Mouse (Mus musculus) thymus, postnatal 36 days (tissue): ENCODE measurements around the gene Sft2d2.
A peak's percentile ranks its signal among the peaks of the same experiment; 100 is the strongest.

Experiments used
- DNase-seq, 2 experiments: peaks; one replicate each; pipeline ENCODE4 v3.0.0; 2022; ENCODE audit warnings: mixed read lengths in 2 of 2

Sft2d2 gene

DNA sequence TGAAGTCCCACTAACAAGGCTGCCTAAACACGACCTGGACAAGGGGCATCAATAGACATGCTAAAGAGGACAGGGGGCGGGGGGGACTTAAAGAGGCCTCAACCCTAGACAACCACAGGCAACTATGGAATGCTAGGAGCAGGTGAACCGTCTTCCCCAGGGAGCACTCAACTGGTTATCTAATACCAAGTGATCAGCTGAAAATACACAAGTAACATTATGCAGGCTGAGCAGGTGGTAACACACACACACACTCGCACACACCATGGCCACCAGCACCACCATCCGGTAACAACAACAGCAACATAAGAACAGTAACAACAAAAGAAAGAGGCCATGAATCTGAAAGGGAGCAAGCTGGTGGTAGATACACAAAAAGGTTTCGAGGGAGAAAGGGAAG is 4.2 kb downstream of the Sft2d2 start:
- no peak for DNase-seq

DNA sequence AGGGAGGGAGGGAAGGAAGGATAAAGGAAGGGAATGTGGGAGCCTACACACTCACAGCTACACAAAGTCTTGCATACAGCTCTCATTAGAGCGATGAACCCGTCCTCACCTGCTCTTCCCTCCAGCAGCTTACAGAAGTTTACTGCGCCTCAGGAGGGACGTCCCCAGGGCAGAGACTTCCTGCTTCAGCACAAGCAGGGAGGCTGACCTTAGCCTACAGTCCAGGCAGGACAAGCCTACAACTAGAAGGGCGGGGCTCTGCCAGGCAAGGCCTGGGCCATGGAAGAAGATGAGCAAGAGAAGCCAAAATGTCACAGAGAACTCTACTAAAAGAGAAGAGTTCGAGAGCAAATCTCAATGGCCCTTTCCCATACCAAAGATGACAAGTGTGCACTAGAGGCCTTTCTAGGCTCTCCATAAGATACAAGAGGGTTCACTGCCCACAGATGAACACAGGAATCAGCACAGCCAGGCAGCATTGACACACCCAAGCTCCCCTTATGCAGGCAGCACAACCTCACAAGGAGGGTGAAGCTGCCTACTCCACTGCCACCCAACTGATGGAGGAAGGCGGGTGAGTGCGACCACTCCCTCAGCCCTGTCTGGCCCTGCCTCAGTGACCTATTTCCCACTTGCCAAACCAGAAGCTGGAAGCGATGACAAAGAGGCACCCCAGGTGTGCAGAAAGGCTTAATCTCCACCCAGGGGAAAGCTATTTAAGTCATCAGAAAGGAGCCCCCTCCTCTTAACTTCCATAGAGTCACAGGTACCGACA is 5.2 kb downstream of the Sft2d2 start:
- DNase-seq, result peak in 1 of 2 experiments; percentile 56

DNA sequence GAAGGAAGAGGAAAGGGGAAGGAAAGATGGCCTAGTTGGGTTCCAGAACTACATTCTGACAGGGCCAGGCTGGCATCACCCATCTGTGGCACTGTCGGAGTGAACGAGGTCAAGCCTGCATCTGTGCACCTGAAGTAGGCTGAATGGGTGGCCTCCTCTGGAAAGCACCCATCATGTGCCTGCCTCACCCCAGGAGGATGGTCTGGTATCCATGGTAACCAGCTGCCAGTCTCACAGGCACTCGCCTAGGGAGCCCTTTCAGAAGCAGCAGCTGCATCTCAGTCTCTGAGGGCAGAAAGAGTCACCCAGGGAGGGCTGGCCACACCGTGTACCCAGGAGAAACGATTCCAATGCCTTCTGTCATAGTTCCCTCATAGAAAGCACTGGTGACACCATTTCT is 6.9 kb downstream of the Sft2d2 start:
- DNase-seq, result peak in 1 of 2 experiments; percentile 48

DNA sequence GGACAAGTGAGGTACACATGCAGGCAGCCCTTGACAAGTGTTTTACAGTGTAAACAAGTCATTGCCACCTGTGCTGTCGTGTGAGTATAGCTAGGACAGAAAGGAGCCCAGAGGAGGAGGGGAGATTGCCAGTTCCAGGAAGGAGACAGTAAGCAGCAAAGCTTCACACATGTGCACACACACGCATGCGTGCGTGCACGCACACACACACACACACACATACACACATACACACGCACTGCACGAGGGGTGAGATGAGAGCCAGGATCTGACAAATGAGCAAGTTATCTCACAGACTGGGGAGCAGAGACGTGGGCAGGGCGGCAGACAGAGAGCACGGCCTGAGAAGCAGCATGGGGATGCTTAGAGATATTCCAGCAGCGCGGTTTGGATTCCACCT is 7.7 kb downstream of the Sft2d2 start:
- DNase-seq, result no peak

DNA sequence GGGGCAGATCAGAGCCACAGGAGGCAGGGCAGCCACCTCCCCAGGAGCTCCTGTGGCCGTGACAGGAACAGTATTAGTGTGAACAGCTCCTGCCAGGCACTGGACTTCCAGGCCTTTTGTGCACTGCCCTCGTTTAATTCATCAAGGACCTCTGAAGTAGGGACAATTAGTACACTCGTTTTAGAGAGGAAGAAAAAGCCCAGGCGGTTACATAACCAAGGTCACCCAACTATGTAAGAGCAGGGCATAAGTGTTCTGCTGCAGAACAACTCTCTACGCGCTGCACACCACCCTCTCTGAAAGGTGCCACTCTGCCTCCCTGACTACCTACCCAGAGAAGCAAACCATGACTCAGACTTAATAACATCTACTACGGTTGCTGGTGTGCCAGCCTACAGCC is 9.1 kb downstream of the Sft2d2 start:
- no peak for DNase-seq

DNA sequence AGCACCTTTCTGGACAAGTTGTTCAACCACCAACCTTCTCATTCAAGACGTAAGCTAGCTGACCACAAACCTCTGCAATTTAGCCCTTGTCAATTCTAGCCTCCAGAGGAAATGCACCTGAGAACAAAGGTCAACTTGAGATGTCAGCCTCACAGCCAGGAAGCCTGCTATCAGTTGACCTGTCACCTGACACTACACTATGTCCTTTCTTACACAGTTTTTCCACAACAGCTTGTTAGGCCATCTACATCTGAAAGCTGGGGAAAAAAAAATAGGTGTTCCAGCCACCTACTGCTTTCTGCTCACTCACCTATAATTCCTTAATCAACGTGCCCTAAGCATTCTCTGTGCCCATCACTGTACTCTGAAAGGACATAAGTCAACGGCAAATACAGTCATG is 10.1 kb downstream of the Sft2d2 start:
- DNase-seq, result no peak

DNA sequence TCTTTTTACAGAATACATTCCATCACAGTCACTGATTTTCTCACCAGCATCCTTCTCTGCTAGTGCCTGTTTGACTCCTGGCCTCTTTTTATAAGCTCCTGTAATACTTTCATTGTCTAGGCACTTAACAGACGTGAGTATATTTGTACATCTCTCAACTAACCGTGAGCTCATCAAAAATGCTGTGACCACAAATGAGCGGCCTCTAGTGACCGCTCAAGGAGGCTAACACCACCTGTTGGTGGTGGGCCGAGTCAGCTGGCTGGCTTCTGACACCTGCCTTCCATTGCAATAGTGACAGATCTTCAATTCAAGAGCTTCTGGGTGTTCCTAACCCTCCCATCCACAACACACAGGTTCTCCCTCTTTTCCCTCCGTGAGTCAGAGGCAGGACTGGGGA is 10.8 kb downstream of the Sft2d2 start:
- DNase-seq, result no peak

DNA sequence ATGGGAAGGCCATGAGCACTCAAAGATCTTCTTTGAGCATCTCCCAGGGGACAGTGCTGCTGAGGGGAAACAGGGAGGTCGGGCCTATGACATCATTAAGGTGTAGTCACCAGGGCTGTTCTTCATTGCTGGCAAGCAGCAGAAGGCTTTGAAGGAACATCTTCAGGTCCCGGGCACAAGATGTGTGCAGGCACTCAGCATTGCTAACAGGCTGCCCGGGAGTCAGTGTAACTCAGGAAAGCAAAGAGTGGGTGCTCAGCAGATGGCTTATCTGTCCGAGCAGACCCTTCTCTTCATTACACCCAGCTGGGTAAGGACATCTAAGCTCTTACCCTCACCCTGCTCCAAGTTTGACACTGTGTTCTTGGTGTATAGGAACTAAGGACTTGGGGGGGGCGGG is 14.9 kb downstream of the Sft2d2 start:
- DNase-seq, result no peak

DNA sequence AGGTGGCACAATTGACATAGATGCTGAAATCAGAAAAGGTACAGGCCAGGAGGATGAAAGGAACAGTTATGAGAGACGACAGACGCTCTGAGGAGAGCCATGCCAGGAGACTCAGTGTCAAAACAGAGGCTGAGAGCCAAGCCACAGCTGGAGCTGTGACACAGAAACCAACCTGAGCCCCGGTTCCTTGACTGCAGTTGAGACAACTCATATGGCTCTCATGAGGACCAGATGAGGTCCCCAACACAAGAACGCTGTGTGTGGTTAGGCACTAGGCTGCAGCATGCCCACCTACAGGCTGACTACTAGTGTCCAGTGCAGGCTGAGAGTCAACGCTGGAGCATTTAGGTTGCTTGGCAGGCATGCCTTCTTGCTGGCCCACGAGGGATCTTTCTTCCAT is 16.2 kb downstream of the Sft2d2 start:
- DNase-seq, result no peak

DNA sequence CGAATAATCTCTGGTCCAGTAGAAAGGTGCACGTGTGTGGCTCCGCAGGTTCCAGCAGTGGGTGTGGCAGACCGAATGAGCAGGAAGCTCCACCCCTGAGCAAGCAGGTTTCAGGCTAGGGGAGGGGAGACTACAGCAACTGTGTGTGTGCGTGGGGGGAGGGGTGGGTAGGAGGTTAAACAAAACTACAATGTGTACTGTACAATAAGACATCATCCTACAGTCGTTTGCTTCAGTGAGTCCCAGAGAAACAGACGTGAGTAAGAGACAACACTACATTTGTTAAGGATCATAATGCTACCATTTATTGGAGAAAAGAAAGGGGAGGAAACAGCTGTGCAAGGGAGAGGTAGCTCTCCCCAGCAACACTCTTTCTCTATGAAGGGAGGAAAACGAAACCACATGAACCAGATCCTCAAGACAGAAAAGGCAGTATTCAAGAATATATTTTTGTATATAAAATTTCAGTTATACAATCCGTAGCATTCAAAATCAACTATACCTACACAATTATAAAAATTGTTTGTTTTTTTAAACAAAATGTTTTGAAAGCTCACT is 20.1 kb downstream of the Sft2d2 start:
- DNase-seq, result no peak

DNA sequence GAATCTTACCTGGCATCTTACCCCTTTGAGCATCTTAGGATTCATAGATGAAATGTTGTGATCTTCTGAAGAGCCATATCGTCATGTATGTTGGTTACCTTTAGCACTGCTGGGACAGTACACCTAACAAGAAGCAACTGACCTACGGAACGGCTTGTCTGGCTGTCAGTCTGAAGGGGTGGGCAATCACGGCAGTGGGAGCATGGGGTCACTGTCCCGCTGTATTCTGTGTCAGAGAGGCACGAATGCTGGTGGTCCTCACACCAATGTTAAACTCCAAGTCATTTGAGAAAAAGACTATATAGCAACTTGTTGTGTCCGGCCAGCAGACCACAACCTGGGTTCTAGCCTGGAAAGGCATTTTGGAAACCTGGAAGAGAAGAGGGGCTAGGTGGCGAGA is 23.0 kb downstream of the Sft2d2 start:
- no peak for DNase-seq

DNA sequence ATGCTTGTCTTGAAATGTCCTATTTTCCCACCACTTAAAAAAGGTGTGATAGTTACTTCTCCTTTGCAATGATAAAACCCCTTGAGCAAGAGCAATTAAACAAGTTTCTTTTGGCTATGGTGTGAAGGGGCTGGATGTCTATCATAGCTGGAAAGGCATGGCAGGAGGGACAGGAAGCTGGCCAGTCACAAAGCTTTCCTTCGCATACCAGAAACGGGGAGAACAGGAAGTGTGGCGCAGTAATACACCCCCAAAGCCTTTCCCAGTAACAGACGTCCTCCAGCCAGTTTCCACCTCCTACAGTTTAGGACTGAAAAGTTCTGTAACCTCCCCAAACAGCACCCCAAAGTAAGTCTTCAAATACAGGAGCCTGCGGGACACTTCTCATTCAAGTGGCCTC is 24.1 kb downstream of the Sft2d2 start:
- peak; percentile 30 to 50 for DNase-seq

DNA sequence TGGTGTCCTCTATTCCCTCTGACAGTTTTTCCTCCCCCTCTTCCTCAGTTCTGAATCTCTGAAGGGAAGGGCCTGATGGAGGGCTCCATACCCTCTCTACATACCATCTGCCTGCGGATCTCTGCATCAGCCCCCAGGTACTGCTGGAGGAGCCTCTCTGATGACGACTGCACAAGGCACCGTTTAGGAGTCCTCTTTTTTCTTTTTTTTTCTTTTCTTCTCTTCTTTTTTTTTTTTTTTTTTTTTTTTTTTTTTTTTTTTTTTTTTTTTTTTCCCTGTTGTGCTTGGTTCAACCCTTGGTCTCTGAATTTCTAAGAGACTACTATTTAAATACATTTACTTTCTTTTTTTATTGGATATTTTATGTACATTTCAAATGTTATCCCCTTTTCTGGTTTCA is 24.8 kb downstream of the Sft2d2 start:
- no peak for DNase-seq

DNA sequence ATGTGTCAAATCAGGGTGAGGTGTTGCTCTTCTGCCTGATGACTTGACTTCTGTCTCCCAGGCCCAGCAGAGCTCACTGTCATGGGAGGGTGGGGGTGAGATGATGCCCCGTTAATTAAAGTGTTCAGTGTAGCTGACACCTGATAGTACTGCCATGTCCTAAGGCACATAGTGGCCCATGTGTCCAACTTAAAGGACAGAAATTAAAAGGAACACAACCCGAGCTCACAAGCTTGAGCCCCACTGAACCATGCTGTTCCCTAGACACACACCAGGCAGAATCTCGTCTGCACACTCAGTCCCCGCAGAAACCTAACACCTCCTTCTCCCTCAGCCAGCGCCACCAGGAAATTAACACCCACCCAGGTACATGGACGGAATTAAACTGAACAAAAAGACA is 29.3 kb downstream of the Sft2d2 start:
- DNase-seq, result no peak

DNA sequence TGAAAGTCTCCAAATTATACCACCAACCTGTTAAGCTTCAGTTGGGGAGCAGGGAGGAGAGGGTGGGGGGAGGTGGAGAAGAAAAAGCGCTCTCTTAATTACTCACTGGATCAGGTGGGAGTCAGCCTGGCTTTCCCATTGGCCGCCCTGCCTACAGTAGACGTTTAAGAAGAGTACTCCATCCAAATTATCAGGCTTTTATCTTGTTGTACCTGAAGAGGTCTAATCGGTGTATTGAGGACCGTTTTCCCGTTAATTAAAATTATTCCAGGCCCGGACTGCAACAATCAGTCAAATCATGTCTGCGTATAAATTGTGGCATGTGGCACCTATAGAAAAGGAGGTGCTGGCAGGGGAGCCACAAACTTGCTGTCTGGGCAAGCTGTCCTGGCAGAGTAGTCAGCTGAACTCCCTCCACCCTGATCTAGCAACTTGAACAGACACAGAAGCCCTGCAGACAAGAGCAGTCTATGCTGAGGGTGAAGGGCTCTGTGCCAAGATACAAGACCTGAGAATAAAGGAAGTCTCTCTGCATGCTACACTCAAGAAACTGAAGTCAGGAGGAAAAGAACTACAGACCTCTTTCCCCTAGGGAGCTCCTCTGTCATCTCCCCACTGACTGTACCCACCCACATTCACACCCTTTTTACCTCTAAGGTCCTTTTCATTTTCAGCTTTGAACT is 33.4 kb downstream of the Sft2d2 start, which contains the start of gene Tbx19:
Gene Tbx19 (minus strand): TSS at position 51 of the 683 bp plus-strand sequence.
- no peak for DNase-seq

DNA sequence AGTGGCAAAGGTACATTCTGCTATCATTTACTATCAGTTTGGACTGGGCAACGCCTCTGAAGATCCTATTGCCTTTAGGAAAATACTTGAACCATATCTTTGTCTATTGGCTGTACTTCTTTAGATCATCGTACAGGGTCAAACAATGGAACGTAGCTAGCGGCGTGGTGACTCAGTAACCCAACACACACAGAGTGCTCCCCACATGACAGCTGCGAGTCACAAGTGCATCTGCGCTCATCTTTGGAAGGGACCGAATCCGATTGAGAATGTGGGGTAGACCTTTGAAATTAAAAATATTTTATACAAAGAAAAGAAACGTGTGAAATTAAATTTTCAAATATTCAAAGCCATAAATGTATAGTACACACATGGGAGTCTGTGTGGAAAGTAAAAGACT is 35.4 kb downstream of the Sft2d2 start:
- no peak for DNase-seq

DNA sequence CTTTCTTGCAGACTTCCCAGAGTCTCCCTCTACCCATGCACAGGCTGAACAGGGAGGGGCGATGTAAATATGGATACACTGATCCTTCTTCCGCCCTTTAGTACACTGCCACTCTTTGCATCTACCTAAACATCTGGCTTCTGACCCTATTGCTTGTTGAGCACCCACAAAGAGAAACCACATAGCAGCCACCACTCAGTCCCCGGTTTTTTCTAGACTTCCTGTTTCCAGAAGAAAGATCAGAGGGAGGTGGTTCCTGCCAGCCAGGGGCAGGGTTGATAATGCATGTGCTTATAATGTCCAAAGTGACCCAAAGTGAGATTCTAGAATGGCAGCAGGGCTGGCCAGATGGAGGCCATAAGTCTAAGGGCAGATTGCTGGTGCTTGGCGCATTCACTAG is 40.1 kb downstream of the Sft2d2 start:
- DNase-seq, result peak; percentile 48 to 63

DNA sequence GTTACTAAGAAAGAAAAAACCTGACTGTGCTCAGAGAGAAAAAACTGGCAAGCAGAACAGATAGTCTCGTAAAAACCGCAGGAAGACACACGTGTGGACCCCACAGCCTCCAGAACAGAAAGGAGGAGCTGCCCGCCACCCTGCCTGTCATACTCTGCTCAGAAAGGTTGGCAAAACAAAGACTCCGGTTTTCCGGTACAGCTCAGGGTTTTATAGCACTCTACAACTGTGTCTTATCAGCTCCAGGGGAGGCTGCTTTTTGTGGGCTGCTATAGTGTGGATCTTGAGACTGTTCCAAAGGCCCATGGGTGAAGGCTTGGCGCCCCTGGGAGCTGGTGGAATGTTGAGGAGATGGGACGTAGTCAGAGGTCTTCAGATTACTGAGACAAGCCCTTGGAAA is 43.0 kb downstream of the Sft2d2 start:
- DNase-seq, result peak; percentile 47 to 76

DNA sequence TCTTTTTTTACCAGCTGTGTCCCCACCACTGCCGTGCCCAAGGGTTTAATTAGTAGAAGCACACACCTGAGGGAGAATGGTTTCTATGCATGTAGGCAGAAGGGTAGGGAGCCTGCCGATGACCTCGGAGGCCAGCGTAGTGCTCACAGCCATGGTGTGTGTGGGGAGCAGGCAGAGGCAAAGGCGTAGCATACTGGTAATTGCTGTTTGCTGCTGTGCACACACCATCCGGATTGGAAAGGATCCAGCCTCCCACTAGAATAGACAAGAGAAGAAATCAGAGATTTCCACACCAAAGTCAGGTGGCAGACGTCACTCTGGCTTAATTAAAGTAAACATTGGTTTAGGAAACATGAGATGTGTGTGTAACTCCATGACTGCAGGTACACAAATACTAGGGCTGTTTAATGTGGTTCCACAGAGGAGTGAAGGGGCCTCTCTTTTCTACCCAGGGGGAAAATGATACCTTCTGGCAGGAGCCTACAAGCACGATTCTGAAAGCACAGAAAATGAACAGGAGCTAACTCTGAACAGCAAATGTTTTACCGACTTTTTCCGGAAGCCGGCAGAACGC is 51.8 kb downstream of the Sft2d2 start:
- DNase-seq, result no peak

DNA sequence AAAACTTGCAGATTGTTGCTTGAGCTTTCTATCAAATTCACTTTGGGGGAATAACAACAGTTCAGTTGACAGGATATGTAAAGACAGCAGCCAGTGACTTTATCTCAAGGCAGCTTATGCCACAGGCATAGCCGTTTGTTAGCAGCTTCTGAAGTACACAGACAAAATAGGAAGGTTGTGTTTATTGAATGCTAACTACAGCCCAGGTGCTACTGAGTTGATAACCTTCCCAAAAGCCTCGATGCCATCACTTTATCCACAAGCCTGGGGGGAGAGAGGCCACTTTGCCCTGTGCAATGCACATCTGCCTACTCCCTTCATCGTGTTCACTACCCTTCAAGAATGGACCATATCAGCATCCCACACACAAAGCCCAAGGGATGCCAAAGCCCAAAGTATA is 54.0 kb downstream of the Sft2d2 start:
- DNase-seq, result no peak

DNA sequence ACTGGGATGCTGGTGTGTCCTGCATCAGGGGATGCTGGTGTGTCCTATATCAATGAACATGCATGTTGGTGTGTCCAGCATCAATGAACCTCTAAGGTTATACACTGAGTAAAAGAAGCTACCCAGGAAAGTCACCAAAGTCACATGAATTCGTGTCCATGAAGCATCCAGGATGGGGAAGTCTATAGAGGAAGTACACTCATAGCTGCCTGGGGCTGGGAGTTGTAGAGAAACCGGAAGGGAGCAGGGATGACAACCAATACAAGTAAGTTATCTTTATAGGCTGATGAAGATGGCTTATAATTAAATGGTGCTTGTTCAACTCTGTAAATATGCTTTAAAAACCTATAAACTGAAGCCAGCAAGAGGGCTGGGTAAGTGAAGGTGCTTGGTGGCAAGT is 60.4 kb downstream of the Sft2d2 start:
- DNase-seq, result no peak

DNA sequence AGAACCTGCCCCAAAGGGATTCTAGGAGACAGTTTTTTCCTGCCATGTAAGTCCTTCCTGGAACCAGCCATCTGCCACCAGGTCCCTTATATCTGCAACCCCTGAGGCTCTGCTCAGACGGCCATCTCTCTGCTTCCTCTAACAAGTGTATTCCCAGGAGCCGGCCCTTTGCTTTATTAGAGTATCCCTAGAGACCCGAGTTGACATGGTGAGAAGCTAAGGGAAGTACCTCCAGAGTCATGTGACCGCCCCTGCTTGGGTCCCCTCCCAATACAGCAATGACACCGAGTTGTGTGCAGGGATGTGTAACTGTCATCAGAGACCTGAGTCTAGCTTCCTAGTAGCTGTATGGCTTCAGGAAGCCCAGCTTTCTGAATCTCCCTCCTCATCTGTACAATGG is 61.0 kb downstream of the Sft2d2 start:
- no peak for DNase-seq

DNA sequence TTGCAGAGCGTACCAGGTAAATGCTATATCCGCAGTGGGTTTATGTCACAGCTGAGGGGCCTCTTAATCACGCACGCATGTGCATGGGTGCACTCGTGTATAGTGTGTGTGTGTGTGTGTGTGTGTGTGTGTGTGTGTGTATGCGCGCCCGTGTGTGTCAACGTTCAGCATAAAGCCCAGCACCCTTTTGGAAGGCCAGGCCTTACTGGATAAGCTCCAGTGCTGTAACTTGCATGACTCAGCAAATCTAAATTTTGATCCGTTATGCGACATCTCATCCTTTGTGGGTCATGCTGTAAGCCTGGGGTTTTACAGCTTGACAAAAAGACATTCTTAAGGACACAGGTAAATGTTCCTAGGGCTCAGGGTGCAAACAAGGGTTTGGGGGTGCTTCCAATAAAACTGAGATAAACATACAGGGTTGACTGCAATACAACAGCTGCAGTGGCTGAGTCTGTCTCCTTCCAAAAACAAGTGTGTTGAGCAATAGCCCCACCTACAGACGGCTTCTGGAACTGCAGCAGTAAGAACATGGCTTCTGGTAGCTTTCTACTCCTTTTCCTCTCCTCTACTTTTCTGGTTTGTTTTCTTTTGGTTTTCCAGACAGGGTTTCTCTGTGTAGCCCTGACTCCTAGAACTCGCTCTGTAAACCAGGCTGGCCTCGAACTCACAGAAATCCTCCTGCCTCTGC is 61.9 kb downstream of the Sft2d2 start:
- DNase-seq, result peak; percentile 75 to 83
